Mouse (Mus musculus) cerebral cortex, adult 2 months (tissue): ENCODE results near the gene Lsmem1.

Source experiments
- WGBS: fragments of 180-500 bp; shearing (Covaris S2); methylation state at CpG from one replicate; pipeline ENCODE4 v1.1.7; 2018; 5-methylcytosine and 5-hydroxymethylcytosine counted together

Lsmem1 gene

GRCm38 (mm10) chr12:40214888-40215876 lies 15.9 kb upstream of the Lsmem1 start:
- WGBS, result 85% methylated on average over 15 of the region's 15 CpGs

DNA sequence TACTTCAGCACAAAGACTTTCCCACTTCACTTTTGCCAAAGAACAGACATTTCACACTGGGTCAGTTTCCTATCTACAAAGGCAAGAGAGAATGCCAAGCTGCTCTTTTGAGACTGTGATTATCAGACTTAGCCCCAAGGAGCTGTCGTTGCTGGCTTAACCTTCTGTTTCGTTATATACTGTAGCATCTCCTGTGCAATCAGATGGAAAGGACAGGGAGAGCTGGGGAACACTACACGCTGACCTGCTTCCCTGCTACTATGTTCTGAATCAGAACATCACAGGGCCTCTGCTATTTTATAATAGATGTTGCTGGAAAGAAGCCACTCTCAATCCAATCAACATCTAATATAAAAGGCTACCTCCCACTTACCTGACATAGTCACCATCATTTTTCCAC lies 9.8 kb upstream of the Lsmem1 start:
- WGBS, result 76% methylated on average over 3 of the region's 3 CpGs

GRCm38 (mm10) chr12:40207909-40208308 lies 8.6 kb upstream of the Lsmem1 start:
- 92% methylated on average over 4 of the region's 4 CpGs for WGBS

DNA sequence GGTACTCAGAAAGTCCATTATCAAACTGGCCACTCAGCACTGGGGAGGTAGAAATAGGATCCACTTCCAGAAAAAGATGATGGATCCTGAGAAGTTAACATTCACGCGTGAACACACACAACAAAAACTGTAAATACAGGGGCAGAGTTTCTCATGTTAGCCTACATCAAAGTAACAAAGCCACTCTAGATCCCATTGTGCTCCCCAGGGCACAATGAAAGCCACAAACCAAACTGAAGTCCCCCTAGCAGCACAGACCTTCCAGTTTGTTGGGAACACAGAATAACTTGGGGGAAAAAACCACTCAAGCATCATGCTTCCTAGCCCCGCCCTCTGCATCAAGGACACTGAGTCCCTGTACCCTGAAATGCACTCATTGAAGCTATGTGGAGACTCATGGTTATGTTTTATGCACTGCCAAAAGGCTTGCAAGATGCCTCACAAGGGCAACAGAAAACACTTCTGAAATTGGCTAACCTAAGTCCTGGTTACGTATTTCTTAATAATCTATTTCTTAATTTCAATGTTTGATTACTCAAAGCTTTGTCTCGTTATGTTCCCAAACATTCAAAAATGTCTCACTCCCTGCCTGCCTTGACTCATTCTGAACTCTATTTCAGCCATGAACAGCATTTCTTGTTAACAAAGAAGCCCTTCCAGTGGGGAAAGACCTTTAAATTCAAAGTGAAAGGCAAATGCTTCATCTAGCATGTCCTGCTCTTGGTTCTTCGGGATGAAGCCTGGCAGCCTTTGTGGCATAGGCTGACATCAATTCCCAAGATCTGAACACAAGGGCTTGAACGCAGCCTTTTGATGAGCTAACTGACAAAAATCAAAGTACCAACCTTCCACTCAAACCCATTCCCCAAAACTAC lies 3.1 kb upstream of the Lsmem1 start:
- WGBS, result 86% methylated on average over 7 of the region's 7 CpGs

DNA sequence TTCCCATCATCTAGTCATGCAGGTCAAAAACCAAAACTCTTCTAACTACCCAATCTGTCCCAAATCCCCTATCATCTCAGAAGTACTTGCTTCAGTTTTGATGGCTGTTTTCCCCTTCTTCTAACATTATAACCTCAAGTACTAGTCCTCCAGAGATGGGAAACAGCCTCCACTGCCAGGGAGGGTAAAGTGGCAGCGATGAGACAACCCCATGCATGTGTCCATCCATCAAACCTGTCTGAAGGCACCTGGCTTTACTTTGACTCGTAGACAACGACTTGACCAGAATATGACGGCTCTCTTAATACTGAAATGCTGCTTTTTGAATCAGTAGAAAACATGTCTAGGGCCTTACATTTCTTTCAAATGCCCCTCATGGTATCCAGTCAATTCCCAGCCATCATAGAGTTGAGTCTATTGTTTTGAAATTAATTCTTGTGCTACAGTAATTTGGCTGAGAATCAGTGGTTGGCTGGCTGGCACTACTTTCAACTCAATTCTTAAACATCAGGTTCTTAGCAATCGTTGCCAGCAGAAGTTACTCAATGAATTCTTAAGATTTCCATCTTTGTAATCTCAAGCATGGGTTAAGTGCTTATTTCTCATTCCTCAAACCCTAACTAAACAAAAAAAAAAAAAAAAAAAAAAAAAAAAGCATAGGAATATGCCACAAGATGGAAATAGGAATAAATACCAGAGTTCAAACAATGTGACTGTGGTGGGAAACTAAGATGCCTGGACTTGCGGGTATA lies 1.4 kb upstream of the Lsmem1 start:
- whole genome bisulfite sequencing, result 85% methylated on average over 6 of the region's 6 CpGs

GRCm38 (mm10) chr12:40199795-40200402 lies 609 bp upstream of the Lsmem1 start:
- WGBS, result 28% methylated on average over 7 of the region's 7 CpGs

DNA sequence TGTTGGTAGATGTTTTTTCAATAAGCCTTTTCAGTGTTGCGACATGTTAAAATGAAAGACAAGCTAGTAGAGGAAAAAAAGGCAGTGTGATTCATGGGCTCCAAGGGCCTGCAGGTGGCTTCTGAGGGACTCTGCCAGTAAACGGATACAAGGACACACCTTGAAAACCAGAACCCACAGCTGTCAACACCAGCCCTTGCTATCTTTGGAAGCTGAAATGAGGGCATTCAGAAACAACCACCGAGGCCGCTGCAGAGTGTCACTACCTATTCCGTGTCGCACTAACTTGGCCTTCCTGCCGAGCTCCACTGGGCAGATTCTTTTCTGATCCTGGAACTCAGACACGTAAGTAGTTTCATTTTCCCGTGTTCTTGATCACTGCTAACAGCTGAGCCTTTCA lies 863 bp downstream of the Lsmem1 start:
- 72% methylated on average over 9 of the region's 9 CpGs for WGBS

DNA sequence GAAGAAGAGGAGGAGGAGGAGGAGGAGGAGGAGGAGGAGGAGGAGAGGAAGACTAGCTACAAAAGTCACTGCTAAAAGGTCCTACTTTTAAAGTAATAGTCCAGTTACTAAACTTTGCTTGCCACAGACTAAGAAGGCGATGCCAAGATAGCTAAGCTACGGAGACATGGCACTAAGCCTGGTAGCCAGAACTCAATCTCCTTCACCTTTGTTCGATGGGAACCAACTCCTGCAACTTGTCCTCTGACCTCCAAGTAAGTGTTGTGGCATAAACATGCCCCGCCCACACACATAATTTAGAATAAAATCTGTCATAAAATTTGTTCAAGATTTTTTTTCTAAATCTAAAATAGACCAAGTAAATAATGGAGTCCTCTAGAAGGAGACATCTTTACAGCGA lies 1.3 kb downstream of the Lsmem1 start:
- 83% methylated on average over 5 of the region's 5 CpGs for WGBS

DNA sequence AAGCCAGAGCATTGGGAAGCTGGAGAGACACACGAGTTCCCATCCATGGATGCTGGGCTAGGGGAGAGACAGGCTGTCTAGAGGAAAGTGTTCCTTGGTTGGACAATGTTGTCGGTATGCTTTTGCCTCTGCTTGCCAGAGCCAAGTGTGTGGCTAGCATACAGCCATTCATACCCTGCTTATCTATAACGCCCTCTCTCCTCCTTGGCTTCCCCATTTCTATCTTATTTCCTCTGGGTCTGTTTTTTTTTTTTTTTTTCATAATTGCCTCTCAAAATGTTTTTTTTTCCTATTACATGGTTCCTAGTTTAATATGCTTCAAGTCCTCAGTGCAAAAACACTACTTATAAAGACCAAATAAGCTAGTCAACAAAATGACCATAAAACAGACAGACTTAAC lies 13.8 kb downstream of the Lsmem1 start:
- WGBS, result 91% methylated on average over 3 of the region's 3 CpGs

DNA sequence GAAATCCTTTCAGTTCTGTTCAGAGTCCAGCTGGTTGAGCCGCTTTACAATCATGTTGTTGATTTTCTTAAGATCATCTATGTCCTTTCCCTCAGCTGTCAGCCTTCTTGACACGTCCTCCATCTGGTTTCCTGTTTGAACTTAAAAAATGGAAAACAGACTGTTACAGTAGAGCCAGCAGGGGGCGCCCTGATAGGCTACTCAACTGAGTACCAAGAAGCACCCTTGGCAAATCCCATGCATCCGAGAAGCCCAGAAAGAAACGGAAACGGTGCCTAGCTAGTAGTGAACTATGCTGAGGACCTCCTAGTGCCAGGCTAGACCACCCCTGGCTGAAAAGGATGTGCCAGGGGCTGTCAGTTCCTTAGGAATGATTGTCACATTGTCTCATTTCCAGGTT lies 22.2 kb downstream of the Lsmem1 start:
- 56% methylated on average over 6 of the region's 6 CpGs for WGBS

- 72% methylated on average over 2 of the region's 2 CpGs for WGBS
Measured at GRCm38 (mm10) chr12:40176158-40176557, 23.1 kb downstream of the Lsmem1 start.

- 32% methylated on average over 1 of the region's 1 CpGs for WGBS
Measured at GRCm38 (mm10) chr12:40175171-40175570, 24.1 kb downstream of the Lsmem1 start.

DNA sequence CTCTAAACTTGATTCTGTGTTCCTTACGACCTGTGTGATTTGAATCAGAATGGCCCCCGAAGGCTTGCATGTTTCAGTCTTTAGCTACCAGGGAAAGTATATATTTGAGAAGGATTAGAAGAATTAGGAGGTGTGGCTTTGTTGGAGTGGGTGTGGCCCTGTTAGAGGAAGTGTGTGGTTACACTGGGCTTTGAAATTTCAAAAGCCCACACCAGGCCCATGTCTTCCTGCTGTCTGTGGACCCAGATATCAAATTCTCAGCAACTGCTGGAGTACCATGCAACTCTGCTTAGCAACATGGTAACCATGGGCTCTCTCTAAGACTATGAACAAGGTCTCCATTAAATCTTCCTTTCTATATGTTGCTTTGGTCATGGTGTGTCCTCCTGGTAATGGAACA lies 27.7 kb downstream of the Lsmem1 start:
- WGBS, result 94% methylated on average over 2 of the region's 2 CpGs

DNA sequence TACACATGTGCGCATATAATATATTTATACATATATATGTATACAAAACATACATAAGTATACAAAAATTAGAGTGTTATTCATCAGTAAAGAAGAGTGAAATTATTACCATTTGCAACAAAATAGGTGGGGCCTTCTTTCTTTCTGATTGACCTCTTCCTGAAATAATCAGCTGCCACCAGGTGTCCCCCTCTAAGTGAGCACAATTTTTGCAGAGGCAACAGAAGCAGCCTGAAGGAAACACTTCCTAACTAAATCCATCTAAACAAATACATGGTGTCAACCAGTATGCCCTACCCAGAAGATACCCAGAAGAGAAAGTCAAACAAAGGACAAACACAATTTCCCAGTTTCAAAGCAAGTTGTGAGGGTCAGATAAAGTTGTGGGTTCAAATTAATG lies 29.6 kb downstream of the Lsmem1 start:
- WGBS, result 100% methylated on average over 1 of the region's 1 CpGs

DNA sequence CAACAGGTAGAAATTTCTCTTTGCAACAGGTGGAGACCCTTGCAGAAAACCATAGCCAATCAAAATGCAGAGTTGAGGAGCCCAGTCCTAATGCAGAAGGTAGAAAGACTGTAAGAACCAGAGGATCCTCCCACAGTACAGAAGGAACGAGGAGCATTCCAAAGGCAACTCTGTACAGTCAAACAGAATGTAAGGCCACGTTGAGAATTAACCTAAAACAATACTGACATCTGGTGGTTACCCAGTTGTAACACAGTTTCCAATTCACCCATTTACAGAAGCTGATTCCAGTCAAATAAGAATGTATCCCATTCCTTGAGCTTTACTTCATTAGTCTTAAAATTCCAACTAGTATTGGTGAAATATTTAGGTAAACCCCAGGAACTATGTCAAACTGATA lies 34.7 kb downstream of the Lsmem1 start:
- 1% methylated on average over 2 of the region's 2 CpGs for WGBS

DNA sequence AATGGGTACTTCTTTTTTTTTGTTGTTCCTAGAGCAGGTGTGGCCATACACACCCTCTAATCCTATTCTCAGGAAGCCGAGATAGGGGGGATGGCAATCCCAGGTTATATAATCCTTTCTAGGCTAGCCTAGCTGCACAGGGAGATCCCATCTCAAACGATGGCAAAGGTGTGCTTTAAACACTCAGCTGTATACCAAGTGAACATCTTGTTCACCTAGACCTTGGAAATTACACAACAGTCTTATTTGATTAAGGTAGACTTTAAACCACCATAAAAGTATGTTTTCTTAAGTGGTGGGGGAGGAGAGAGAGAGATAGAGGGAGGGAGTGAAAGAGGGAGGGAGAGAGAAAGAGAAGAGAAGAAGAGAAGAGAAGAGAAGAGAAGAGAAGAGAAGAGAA lies 38.5 kb downstream of the Lsmem1 start:
- 87% methylated on average over 2 of the region's 2 CpGs for WGBS

- 96% methylated on average over 6 of the region's 6 CpGs for WGBS
Measured at GRCm38 (mm10) chr12:40154188-40154587, 45.1 kb downstream of the Lsmem1 start.

DNA sequence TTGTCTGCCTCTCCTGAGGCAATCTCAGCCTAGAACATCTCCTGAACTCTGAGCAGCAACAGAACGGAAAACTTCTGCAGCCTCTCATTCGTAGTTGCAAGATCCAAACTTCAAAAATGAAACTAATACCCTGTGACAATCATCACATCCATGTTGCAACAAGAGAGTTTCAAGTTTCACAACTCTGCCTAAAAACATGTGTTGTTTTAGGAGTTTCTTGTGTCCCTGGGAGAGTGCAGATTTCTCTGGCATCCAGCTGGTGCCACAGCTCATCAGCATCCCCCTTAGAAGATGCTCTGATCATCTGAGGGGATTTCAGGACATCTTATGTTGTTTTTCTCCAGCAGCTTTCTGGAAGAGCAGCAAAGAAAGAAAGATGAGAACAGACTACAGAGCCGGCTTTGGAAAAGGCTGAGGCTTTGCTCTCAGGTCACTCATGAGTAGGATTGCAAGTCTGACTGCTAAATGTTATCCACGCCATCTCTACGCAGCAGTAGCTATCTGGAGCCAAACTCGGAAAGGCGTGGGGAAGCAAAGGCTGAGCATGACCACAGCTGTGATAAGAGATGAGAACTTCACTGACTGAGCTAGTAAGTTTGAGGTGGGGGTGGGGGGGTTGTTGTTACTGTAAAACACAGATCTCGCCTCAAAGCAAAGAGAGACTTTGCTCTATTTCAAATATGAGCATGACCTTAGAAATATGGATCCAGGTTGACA lies 46.8 kb downstream of the Lsmem1 start:
- 73% methylated on average over 8 of the region's 8 CpGs for WGBS

DNA sequence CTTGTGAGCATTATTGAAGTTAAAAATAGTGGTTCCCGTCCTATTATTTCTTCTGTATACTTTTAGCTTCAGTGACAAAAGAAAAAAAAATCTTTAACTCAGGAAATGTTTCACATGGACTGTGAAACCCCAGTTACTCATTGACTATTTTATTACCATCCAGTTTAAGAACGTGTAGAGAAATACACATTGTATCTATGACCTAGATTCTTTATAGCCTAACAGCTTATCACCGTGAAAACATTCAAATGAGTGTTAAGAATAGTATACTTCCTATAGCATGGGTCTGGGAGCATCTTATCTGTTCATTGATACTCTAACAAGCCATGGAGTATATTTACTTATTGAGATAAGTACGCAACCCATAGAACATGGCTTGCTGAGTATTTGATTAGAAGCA lies 52.0 kb downstream of the Lsmem1 start:
- 76% methylated on average over 4 of the region's 4 CpGs for WGBS

DNA sequence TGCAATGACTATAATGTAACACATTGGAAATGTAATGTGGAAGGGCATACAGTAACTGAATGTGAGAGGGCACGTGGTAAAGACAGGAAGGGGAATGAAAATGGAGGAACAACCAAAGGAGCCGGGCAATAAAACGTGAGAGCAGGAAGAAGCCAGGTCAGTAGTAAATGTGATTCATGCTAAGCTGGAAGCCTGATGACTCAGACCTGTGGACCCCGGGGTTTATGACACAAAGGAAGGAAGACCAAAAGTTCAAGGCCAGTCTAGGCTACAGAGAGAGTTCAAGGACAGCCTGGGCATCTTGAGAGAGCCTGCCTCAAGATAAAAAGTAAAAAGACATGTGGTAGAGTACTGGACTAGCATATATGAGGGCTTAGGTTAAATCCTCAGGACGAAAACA lies 52.8 kb downstream of the Lsmem1 start:
- 75% methylated on average over 5 of the region's 5 CpGs for WGBS

GRCm38 (mm10) chr12:40140706-40141105 lies 58.6 kb downstream of the Lsmem1 start:
- 71% methylated on average over 5 of the region's 5 CpGs for WGBS
